Mouse (Mus musculus) C2C12 (cell line): ENCODE measurements around the gene Nfia. TPM values are rescaled to one million over a fixed set of nuclear protein-coding genes. Genes with fewer than 3 reads are reported as not detected.

Experiments used
- H3K27me3 ChIP-seq: one replicate; pipeline ENCODE4 v1.6.1; 2011; ENCODE audit not compliant: control insufficient read depth, insufficient read depth, insufficient read length
- H3K36me3 ChIP-seq: one replicate; pipeline ENCODE4 v1.6.1; 2011; ENCODE audit not compliant: control insufficient read depth, insufficient read depth
- H3K4me3 ChIP-seq: one replicate; pipeline ENCODE4 v1.5.1; 2011; ENCODE audit warnings: mild to moderate bottlenecking, control low read depth; ENCODE audit not compliant: poor library complexity, insufficient read depth, severe bottlenecking
- H3K79me2 ChIP-seq: one replicate; pipeline ENCODE4 v1.6.1; 2011; ENCODE audit not compliant: control insufficient read depth, insufficient read depth
- H3K79me3 ChIP-seq: one replicate; pipeline ENCODE4 v1.6.1; 2011; ENCODE audit warnings: low read depth, control low read depth
- H3ac ChIP-seq: one replicate; pipeline ENCODE3; 2011; ENCODE audit warnings: low read depth; ENCODE audit not compliant: control insufficient read depth, insufficient read length
- CEBPB ChIP-seq: IDR thresholded peaks from one replicate; pipeline ENCODE4 v1.6.1; 2011; ENCODE audit warnings: low read depth, mild to moderate bottlenecking, control low read depth, moderate library complexity
- CTCF ChIP-seq: IDR thresholded peaks from one replicate; pipeline ENCODE4 v1.5.1; 2011; ENCODE audit not compliant: control insufficient read depth, insufficient read depth, insufficient read length
- FOSL1 ChIP-seq: IDR thresholded peaks from one replicate; pipeline ENCODE4 v1.8.0; 2011; ENCODE audit warnings: mild to moderate bottlenecking, low read length; ENCODE audit not compliant: poor library complexity, insufficient read depth, severe bottlenecking
- MAX ChIP-seq: IDR thresholded peaks from one replicate; pipeline ENCODE4 v1.6.1; 2011; ENCODE audit warnings: mild to moderate bottlenecking, control low read depth
- MYOD1 ChIP-seq: IDR thresholded peaks from one replicate; pipeline ENCODE4 v1.6.1; 2011; ENCODE audit warnings: low read depth; ENCODE audit not compliant: control insufficient read depth, insufficient read length
- MYOG ChIP-seq: IDR thresholded peaks from one replicate; pipeline ENCODE4 v1.6.1; 2011; ENCODE audit not compliant: control insufficient read depth, insufficient read length; ENCODE audit errors: extremely low read depth
- USF1 ChIP-seq: IDR thresholded peaks from one replicate; pipeline ENCODE4 v1.6.1; 2011; ENCODE audit warnings: low read depth, mild to moderate bottlenecking, control low read depth, moderate library complexity
- polyA plus RNA-seq: library from polyadenylated mRNA; unstranded; fragments of >200 nt; fragmentation: generic; extraction: Trizol; gene quantifications from one replicate; pipeline ENCODE4 v1.2.1, GENCODE M21; 2012; ENCODE audit warnings: missing spikeins

Gene Nfia
- polyA plus RNA-seq, 1 experiment = 0.33 TPM

DNA sequence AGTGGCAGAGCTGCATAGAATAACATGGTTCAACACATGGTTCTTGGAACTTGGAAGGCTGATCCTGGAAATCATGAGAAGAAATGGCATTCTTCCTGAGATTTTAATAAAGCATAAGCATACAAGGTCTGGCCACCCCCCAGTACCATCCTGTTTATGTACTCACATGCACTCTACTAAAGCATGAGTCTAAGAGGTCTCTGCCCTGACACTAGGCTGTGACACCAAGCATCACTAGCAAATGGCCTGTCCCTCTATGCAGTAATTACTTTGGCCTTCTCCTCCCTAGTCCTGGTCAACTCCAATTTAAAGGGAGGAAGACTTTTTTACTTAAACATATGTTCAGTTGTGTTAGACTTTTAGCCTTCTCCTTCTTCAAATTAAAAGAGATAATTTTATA, 285.6 kb downstream of the Nfia start:
- Histone ChIP-seq H3K79me3 (no peaks in the 10 kb centered on the region), H3K27me3 (no peaks in the 10 kb centered on the region), H3K79me2 (no peaks in the 10 kb centered on the region), H3ac (no peak overlapping the region), H3K4me3 (no peak overlapping the region), H3K36me3 (no peaks in the 10 kb centered on the region)
- TF ChIP-seq USF1 (no peak), CTCF (no peak), MYOG (no peak), MAX (no peak), MYOD1 (no peak), FOSL1 (no peak)

DNA sequence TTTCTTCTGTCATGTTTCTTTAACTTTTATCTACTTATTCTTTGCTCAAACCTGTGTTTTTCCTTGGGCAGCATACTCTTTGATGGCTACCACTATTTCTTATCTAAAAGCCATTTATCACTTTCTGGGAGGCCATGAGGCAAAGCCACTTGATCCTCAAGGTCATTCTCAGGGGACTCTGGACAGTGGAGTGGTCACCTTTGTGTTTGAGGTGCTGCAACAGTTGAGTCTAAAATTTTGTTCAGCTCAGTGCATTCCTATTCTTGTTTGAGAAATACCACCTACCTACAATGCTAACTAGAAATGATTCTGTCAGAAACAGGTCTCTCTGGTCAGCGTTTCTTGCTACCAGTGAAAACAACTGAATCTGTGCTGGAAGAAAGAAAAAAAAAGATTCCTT, 288.1 kb downstream of the Nfia start:
- Histone ChIP-seq H3ac (no peak overlapping the region), H3K27me3 (no peaks in the 10 kb centered on the region), H3K36me3 (no peaks in the 10 kb centered on the region), H3K4me3 (no peak overlapping the region), H3K79me2 (no peaks in the 10 kb centered on the region), H3K79me3 (no peaks in the 10 kb centered on the region)
- TF ChIP-seq CTCF (no peak), FOSL1 (no peak), MAX (no peak), MYOG (no peak), MYOD1 (no peak)

DNA sequence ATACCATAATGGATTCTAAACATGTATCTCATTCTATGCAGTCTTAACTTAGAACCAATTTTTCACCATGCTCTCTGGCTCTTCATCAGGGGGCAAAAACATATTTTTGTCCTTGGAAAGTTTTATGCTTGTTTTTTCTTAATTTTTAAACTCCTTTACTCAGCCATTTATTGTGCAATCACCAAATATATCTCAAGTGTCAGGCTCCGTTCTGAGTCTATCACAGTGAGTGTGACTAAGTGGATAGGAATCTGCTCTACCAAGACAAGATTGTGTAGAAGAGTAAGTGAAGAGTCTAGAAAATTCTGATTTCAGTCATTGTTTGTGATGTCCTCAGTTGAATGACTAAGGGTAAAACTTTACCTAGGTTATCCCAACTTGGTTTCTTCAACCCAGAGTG, 288.6 kb downstream of the Nfia start:
- Histone ChIP-seq H3ac (no peak overlapping the region), H3K79me2 (no peaks in the 10 kb centered on the region), H3K36me3 (no peaks in the 10 kb centered on the region), H3K27me3 (no peaks in the 10 kb centered on the region), H3K4me3 (no peak overlapping the region), H3K79me3 (no peaks in the 10 kb centered on the region)
- TF ChIP-seq MYOD1 = no peak
- no peak for TF ChIP-seq MAX
- TF ChIP-seq CTCF = no peak
- TF ChIP-seq MYOG = no peak
- no peak for TF ChIP-seq CEBPB
- no peak for TF ChIP-seq FOSL1
- TF ChIP-seq USF1 = no peak

DNA sequence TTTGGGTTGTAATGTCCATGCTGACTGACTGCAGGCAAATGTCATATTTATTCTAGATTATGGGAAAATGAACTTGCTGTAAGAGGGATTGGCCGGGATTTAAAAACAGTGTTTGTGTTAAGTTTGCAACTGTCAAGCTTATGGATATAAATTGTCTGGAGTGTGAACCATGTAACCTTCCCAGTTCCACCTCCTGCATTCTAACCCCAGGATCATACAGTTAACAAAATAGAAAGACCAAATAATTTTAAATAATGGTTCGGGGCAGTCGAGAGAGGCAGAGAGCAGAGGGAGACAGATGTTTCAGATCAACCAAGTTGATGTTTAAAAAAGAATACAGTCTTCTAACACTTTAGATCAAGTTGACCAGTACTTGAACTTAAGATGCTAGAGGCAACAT, 290.7 kb downstream of the Nfia start:
- Histone ChIP-seq H3K4me3 (no peak overlapping the region), H3ac (no peak overlapping the region), H3K36me3 (no peaks in the 10 kb centered on the region), H3K27me3 (no peaks in the 10 kb centered on the region), H3K79me3 (no peaks in the 10 kb centered on the region), H3K79me2 (no peaks in the 10 kb centered on the region)
- TF ChIP-seq MYOG (no peak), FOSL1 (no peak), CEBPB (no peak), MYOD1 (no peak), CTCF (no peak), MAX (no peak), USF1 (no peak)

DNA sequence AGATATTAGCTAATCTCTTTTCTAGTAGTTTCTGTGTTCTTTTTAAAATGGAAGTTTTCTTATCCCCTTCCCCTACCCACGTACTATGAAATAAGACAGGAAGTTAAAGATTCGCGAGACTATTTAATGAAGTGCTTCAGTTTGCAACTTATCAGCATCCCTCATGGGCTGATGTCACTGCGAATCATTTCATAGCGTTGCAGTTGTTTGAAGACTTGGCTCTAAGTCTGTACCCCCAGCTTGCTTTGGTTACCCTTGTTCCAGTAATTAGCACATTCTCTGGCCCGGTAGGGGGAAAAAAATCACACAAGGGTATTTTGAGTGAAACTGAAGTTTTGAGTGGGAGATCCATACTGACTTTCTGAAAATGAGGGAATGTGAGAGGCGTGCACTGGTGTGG, 303.6 kb downstream of the Nfia start:
- no peak for TF ChIP-seq MYOG
- TF ChIP-seq USF1 = no peak
- no peak for TF ChIP-seq FOSL1
- TF ChIP-seq MYOD1 = no peak
- TF ChIP-seq CEBPB = no peak
- TF ChIP-seq MAX = no peak
- TF ChIP-seq CTCF = no peak
- Histone ChIP-seq H3K79me3 (no peaks in the 10 kb centered on the region), H3K4me3 (no peak overlapping the region), H3K27me3 (no peaks in the 10 kb centered on the region), H3K79me2 (no peaks in the 10 kb centered on the region), H3ac (no peak overlapping the region), H3K36me3 (no peaks in the 10 kb centered on the region)

DNA sequence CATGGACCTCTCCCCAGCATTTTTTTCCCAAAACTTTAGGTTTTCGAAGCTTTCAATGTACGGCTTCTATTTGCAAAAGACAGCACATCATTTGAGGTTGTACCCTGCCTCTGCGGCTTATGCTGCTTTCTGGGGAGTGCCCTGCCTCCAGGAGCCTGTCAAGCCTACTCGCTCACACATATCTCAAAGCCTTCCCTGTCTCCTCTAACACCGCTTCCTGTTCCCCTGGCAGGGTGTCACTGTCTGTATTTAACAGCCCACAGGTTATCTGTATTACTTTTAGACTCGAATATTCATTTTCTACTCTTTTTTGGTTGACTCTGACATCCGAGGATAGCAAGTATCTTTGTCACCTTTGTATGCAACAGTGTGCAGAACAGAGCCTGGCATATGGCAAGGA, 304.1 kb downstream of the Nfia start:
- H3K27me3 ChIP-seq = no peaks in the 10 kb centered on the region
- H3K79me2 ChIP-seq = no peaks in the 10 kb centered on the region
- H3K79me3 ChIP-seq = no peaks in the 10 kb centered on the region
- H3K4me3 ChIP-seq = no peak overlapping the region
- H3ac ChIP-seq = no peak overlapping the region
- no peaks in the 10 kb centered on the region for H3K36me3 ChIP-seq
- TF ChIP-seq MAX = no peak
- no peak for TF ChIP-seq MYOD1
- no peak for TF ChIP-seq MYOG
- no peak for TF ChIP-seq USF1
- TF ChIP-seq CTCF = no peak
